Mouse (Mus musculus) liver, adult (tissue): Measurements from ENCODE around the gene Ttll5.

ENCODE experiments used
- GATA4 ChIP-seq: IDR thresholded peaks from 2 replicates; pipeline ENCODE4 v1.6.1; 2014; ENCODE audit warnings: mild to moderate bottlenecking, low read length; ENCODE audit not compliant: insufficient replicate concordance

Ttll5 gene

DNA sequence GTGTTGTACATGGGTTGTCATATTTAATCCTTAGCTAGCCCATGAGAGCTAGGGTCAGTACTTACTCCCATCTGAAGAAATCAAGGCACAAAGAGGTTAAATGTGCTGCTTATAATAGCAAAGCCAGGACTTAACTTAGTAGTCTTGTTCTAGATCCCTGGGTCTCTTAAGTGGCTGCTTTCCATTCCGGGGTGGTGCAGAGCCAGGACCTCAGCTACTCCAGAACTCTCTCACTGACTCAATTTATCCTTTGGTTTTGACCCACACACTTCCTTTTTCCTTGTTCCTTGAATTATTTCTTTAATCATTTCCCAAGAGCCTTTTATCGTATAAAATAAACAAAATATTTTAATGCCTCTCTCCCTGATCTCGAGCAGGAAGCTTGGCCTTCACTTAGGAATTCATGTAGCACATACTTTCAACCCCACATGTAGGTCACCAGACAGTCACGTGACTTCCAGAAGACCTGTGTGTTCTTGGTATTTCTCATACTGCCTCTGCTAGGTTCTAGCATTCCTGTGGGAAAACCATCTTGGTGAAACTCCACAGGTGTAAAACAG lies 164.4 kb downstream of the Ttll5 start:
- no peak for TF ChIP-seq GATA4

DNA sequence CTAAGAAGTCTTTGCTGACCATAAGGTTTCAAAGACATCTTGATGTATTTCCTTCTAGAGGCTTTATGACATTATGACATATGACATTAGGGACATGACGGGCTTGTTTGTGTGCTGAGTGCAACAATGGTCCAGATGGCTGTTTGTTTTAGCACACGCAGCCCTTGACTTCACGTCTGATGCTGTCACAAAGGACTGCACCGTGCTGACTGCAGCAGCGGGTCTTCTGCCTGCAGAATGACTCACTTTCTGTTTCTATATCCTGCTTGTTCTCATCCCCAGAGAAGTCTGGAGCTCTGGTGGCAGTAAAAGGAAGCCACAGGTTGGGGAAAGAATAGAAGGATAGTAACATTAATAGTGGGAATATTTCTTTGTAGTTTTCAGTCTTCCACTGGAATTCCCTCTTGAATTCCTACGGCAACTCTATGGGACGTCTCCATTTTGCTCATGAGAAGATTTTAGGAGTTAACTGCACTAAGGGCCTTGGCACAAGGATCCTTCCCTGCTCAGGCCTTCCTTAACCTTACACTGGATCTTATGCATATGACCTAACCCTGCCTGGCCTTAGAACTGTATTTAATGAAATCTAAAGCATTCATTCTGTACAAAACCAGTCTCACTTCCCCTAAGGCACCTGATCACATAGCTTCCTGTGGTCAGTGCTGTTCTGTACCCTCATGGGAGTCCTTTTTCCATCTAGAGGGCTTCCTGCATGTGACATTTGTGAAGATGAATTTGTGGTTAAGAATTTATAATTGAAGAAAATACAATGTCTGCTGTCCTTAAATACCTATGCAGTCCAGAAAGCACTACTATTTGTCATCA lies 167.8 kb downstream of the Ttll5 start:
- TF ChIP-seq GATA4, result no peak

DNA sequence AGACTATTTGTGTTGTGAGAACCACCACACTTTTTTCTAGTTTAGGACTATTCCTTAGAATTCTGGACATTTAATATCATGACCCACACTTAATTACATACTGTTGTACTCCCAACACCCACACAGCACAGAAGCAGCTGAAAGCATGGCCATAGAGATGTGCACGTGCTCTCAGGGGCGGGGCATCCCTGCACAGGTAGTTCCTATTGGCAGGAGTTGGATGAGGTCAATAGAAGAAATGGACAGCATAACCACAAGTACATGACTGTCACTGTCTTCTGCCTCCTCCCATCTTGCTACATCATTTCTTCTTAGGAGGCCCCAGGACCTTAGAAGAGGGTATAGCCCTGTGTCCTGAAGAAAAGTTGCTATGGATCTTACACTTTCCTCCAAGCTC lies 168.4 kb downstream of the Ttll5 start:
- no peak for TF ChIP-seq GATA4

DNA sequence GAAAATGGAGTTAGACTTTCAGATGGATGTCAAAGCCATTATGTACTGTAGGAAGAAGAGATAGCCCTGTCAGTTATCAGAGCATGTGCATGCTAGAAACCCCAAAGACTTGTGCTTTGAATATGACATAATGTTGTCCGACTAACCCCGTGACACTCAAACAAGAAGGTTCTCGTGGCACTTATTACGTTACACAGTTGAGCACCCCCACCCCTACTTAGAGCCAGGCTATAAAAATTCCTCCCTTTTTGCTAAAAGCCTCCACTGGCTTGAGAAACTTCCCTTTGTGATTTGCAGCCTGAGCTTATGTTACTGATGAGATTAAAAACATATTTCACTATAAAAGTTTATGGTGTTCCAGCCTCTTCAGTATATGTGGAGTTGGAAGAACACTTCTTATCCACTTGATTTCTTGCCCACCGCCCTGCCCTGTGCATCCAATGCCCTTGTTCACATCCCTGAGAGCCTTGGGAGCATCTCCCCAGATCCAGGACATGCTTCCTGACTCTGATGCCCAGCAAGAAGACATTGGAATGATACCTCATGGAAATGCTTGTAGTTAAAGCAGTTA lies 169.4 kb downstream of the Ttll5 start:
- no peak for TF ChIP-seq GATA4

DNA sequence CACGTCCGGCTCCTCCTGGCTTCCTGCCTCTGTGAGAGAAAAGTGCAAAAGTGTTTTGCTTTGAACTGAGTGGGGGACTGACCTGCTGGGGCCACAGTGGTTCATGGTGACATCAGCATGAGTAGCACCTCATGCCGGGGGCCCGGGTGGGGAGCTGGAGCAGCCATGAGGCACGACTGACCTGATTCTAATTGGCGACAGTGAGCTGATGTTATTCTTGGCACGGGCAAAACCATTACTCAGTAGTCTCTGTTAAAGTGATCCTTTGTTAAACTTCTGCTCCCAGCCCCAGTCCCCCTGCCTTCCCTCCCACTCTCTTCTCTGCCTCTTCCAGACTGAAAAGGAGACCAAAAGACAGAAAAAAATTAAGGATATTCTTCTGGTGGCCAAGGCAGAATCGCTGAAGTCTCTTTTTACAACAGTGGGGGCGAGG lies 176.2 kb downstream of the Ttll5 start:
- TF ChIP-seq GATA4, result no peak

DNA sequence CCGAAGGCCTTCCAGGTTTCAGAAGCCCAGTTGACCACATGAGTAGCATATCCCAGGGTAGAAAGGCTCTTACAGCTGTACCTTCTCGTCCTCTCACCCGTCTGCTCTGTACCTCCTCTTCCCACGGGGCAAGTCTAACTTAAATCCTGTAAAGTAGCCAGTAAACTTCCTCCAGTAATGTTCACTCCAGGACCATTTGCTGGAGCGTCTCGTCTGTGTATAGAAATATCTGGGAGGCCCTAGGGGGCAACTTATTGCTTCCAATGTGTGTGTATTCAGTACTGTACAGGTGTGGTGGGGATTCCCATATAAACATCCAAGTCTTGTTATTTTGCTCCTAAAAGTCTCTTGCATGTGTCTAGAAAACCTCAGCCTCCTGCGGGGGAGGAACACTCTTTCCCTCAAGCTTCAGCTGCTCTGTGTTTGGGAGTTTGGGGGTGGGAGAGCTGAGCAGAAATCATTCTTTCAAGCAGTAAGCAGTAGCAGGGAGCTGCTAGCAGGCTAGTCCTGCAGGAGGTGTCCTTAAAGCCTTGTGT lies 176.7 kb downstream of the Ttll5 start:
- no peak for TF ChIP-seq GATA4

DNA sequence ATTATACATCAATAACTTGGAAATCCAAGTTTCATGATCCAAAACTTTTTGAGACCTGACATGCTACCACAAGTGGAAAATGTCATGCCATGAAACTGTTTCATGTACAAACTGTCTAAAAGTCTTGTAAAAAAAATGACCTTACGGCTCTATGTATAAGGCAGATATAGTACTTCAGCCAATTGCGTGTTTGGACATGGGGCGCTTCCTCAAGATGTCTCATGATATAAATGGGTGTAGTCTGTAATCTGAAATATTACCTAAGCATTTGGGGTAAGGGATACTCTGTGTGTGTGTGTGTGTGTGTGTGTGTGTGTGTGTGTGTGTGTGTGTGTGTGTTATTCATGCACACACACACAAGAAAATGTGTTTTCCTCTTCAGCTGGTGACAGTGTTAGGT lies 180.2 kb downstream of the Ttll5 start:
- TF ChIP-seq GATA4, result no peak

DNA sequence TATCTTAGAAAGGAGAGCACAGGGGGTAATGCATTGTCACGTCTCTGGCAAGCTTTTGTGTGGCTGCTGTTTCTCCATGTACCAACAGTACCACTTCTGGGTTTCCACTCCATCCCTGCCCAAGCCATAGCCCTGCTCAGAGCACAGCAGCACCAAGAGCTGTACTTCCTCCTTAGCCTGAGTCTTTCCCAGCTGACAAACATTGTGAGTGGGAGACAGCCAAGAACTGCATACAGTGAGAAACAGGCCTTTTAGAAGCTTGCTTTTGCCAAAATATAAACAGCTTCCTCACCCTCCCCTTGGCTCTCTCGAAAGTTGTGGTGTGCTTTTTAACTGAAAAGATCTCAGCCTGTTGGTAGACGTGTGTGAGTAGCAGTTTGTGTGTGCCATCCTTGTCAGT lies 182.9 kb downstream of the Ttll5 start:
- no peak for TF ChIP-seq GATA4

DNA sequence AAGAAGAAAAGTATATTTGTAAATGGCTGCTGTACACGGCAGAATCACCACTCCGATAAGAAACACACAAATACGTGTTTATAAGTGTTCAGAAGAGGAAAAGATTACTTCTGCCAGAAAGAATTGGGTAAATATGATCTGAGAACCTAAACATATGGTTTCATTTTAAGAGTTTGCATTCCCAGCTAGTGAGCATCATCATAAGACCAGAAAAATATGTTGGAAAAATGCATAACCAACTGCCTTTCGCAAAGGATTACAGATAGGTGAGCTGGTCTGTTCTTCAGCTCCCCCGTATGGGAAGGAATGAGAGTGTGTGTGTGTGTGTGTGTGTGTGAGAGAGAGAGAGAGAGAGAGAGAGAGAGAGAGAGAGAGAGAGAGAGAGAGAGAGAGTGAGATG lies 186.2 kb downstream of the Ttll5 start:
- no peak for TF ChIP-seq GATA4

DNA sequence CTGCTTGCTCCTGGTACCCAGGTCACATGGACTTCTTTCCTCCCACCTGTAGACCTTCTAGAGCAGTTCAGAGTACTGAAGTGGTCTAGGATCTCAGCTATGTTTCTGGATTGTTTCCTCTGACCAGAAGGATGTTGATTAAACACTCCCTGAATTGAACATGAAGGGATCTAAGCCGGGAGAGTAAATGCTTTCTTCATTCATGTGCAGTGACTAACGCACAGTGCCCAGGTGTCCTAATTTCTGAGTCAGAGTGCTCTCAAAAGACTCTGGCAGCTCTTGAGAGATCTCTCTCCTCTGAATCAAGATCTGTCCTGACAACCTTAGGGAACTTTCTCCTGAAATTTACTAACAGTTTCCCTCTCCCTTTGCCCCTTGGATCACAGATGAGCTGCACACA lies 187.7 kb downstream of the Ttll5 start:
- TF ChIP-seq GATA4, result no peak

DNA sequence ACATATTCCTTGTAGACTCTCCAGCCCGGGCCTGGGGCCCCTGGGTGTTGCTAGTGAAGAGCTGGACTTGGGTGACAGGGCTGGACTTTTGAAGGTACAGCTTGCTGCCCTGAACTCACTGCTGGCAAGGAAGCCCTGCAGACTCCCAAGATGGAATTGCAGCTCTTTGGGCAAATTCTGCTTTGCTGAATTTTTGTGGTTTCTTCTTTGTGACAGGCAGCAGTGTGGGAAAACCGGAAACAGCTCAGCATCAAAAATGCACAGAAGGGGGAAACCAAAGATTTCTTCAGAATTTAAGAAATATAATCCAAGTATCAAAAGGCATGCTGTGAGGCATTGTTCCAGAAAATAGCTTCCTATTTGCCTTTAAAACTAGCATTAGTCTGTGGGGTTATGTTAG lies 189.7 kb downstream of the Ttll5 start:
- no peak for TF ChIP-seq GATA4

DNA sequence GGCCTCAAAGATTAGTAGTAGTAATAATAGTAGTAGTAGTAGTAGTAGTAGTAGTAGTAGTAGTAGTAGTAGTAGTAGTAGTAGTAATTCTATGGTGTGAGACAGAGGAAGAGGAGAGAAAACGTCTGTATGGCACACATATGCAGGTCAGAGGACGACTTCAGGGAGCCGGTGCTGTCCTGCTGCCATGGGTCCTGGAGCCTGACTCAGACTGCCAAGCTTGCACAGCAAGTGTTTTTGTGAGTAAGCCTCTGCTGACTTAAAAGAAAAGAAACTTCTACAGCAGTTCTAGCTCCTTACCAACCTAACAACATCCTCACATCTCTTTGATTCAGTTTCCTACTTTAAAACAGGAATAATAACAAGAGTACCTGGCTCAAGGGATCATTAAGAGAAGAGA lies 190.2 kb downstream of the Ttll5 start:
- TF ChIP-seq GATA4, result no peak

DNA sequence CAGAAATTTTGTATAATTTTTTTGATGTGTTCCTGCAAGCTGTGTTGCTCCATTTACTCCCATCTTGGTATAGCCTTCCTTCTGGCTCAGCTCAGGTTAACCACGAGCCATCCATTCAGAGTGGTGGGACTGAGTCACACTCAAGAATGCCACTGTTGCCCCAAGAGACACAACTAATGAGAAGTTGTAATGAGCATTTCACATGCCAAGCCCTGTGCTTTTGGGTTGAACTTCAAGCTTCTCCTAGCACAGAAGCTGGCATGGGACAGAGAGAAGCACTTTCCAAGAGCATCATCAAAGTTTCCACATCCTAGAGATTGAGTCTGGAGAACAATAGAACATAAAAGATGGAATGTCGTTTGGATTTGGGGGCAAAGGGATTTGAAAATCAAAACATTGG lies 190.7 kb downstream of the Ttll5 start:
- TF ChIP-seq GATA4, result no peak

DNA sequence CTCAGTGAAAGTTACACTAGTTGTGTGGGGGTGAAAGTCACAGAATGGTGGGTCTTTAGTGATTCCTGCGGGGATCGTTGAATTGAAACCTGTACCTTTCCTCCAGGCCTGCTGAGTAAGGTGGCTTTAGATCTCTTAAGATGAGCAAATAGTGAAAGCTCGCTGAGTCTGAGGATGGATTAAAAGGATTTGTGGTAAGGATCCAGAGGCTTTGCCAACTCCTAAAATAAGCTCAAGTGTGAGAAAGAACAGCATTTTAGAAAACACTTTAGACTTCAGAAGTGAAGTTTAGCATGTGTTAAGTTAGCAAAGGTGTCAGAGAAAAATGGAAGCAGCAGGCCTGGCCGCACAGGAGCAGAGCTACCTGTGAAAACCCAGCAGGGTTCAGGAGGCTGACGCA lies 192.9 kb downstream of the Ttll5 start:
- no peak for TF ChIP-seq GATA4

DNA sequence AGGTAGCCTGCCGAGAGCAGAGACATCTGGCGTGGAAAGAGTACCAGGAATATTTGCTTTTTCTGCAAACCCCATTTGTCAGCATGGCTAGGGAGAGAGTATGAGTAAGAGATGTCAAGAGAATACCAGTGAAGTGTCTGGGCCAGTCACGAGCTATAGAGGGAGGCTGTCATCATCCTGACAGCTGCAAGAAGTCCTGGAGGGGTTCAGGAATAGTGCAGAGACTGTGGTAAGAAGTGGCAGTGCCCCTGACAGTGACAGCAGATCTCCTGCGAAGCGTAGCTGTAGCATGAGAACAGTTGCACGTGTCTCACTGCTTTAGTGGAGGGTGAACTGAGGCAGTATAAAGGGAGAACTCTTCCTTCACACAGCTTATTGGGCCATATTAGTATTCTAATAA lies 197.1 kb downstream of the Ttll5 start:
- no peak for TF ChIP-seq GATA4

DNA sequence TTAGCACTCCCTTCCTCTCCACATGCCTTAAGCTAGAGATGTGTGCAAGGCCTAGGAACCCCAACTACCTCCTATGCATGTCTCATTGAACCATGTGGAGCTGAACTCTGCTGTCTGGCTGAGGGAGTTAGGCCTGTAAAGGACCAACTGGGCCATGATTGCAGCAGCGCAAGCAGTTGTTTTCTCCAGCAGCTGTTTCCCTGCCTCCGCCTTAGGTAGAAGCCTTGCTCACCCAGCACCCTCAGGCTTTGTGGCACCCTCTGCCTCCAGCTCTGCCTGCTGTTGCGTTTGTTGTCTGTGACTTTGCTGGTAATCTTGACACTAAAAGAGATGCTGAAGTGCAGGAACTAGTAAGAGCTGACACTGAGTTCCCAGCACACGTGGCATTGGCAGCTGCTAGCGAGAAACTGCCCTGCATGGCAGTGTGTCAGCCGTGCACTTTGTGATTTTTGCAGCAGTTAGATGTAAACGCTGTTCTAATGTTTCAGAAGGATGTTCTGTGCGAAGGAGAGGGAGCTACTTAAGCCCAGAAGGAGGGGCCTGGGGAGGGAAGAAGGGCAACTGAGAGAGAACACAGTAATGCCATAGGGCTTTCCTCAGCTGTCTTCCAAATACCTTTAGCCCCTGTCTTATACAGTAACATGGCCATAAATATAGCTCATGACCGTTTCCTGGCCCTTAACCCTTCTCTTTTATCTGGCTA lies 198.0 kb downstream of the Ttll5 start:
- no peak for TF ChIP-seq GATA4
